Mouse (Mus musculus): ENCODE measurements around the gene Plcxd1. TPM values are rescaled to one million over a fixed set of nuclear protein-coding genes. Genes with fewer than 3 reads are reported as not detected.

Plcxd1 gene
- polyA plus RNA-seq, 1 experiment from 2014 or later, result 6.1 TPM

DNA sequence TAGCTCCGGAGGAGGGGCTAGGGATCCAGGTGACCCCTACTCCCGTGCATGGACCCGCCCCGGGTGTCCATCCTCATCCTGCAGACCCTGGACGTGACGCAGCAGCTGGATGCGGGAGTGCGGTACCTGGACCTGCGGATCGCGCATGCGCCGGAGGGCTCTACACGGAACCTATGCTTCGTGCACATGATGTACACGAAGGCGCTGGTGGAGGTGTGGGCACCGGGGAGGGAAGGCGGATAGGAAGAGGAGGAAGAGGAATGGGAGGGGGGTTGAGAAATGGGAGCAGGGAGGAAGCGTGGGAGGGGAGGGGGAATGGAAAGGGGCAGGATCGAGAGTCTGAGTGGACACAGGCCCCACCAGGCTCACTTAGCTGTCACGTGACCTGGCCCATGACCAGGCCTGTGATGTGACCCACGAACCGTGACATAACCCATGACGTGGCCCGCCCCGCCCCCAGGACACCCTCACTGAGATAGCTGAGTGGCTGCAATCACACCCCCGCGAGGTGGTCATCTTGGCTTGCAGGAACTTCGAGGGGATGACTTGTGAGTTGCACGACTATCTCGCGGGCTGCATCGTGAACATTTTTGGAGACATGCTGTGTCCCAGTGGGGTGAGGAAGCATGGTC lies 2.1 kb downstream of the Plcxd1 start:
- Histone ChIP-seq H3K4me3 (peak overlapping the region; percentile 41), H3K9me3 (no peaks in the 10 kb centered on the region), H3K4me2 (peak overlapping the region; percentile 82), H3K27ac (replicated peaks) (no peak overlapping the region), H3K36me3 (peaks cover 38% of the 10 kb centered on the region), H3K9ac (peak overlapping the region; percentile 32; the same call in 1 of the 2 replicates), H3K27me3 (no peaks in the 10 kb centered on the region), H3K4me1 (replicated peaks) (peaks cover 32% of the 10 kb centered on the region)
- WGBS, result 19% methylated on average over 34 of the region's 34 CpGs
- ATAC-seq (ENCODE audit: low FRiP score, low read depth), result peak; percentile 65

DNA sequence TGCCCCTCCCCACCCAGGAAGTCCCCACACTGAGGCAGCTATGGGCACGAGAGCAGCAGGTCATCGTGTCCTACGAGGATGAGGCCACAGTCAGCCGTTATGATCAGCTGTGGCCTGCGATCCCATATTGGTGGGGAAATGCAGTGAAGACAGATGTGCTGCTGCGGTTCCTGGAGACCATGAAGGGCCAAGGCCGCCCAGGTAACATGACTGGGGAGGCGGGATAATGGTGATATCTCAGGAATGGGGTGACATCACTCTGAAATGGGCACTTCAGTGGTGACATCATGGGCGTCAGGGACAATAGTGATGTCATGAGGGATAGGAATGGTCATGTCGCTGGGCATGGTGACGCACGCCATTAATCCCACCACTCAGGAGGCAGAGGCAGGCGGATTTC lies 2.7 kb downstream of the Plcxd1 start:
- Histone ChIP-seq H3K27ac (replicated peaks) (no peak overlapping the region), H3K4me2 (peak overlapping the region; percentile 82), H3K9ac (no peak overlapping the region), H3K4me1 (replicated peaks) (peaks cover 35% of the 10 kb centered on the region), H3K4me3 (no peak overlapping the region), H3K27me3 (no peaks in the 10 kb centered on the region), H3K36me3 (peaks cover 38% of the 10 kb centered on the region), H3K9me3 (no peaks in the 10 kb centered on the region)
- ATAC-seq (ENCODE audit: low FRiP score, low read depth), result no peak
- WGBS, result 92% methylated on average over 13 of the region's 13 CpGs

DNA sequence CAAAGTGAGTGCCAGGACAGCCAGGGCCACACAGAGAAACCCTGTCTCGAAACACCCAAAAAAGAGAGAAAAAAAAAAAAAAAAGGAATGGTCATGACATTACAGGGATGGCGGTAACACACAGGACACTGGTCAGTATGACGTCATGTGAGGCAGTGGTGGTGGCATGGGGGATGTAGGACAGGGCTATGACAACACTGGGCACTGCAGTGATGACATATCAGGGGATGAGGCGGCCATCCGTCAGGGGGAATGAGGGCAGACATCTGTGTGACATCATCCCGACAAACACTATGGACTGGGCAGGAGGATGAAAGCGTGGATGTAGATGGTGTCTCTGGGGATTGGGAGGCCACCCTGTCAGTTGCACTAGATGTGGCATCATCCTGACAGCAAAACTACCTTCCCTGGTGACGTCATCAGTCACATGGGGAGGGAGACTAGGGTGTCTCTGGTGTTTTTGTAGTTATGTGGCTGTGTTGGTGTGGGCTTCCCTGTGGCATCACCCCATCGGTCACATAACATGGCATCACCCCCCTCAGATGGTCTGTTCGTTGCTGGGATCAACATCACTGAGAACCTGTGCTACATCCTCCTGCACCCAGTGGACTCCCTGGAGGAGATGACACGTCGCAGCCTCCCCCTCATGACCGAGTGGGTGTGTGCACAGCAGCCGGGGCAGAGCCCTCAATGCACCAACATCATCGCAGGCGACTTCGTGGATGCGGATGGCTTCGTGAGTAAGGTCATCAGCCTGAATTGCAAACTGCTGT lies 3.3 kb downstream of the Plcxd1 start:
- no peak overlapping the region for H3K4me3 ChIP-seq
- H3K9me3 ChIP-seq, result no peaks in the 10 kb centered on the region
- WGBS, result 95% methylated on average over 19 of the region's 19 CpGs
- H3K27ac ChIP-seq (replicated peaks), result no peak overlapping the region
- H3K27me3 ChIP-seq, result no peaks in the 10 kb centered on the region
- ATAC-seq (ENCODE audit: low FRiP score, low read depth), result no peak
- H3K9ac ChIP-seq, result no peak overlapping the region
- H3K36me3 ChIP-seq, result peaks cover 38% of the 10 kb centered on the region
- no peak overlapping the region for H3K4me2 ChIP-seq
- H3K4me1 ChIP-seq (replicated peaks), result peaks cover 35% of the 10 kb centered on the region

DNA sequence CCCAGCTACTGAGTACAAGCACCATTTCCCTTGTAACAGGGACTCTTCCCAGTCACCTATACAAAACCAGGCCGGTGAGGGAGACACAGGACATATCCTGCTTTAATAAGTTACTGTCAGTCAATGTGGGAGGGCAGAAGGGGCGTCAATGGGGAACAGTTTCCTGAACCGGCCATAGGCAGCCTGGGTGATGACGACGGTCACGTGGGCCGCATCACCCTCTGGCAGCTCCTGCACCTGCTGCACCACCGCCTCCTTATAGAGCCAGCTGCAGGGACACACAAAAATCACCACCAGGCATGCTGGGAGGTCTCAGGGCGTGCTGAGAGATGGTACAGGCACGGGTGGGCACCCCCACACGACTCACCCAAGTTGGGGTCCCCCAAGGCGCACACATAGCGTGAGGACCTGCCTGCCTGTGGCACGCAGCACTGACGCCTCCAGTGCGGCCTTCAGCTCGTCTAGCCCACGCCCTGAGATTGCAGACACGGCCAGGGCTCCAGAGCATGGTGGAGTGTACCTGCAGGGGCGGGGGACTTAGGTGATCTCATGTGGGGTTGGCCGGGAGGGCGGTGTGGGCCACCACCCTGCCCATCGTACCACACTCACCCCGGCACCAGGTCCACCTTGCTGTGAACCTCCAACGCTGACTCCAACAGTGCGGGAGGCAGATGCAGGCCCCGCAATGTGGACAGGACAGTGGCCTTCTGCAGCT lies 4.3 kb downstream of the Plcxd1 start:
- H3K4me3 ChIP-seq, result no peak overlapping the region
- peaks cover 35% of the 10 kb centered on the region for H3K4me1 ChIP-seq (replicated peaks)
- no peak overlapping the region for H3K4me2 ChIP-seq
- peaks cover 38% of the 10 kb centered on the region for H3K36me3 ChIP-seq
- no peak overlapping the region for H3K27ac ChIP-seq (replicated peaks)
- WGBS, result 95% methylated on average over 27 of the region's 27 CpGs
- H3K9me3 ChIP-seq, result no peaks in the 10 kb centered on the region
- H3K9ac ChIP-seq, result no peak overlapping the region
- H3K27me3 ChIP-seq, result no peaks in the 10 kb centered on the region
- ATAC-seq (ENCODE audit: low FRiP score, low read depth), result no peak

DNA sequence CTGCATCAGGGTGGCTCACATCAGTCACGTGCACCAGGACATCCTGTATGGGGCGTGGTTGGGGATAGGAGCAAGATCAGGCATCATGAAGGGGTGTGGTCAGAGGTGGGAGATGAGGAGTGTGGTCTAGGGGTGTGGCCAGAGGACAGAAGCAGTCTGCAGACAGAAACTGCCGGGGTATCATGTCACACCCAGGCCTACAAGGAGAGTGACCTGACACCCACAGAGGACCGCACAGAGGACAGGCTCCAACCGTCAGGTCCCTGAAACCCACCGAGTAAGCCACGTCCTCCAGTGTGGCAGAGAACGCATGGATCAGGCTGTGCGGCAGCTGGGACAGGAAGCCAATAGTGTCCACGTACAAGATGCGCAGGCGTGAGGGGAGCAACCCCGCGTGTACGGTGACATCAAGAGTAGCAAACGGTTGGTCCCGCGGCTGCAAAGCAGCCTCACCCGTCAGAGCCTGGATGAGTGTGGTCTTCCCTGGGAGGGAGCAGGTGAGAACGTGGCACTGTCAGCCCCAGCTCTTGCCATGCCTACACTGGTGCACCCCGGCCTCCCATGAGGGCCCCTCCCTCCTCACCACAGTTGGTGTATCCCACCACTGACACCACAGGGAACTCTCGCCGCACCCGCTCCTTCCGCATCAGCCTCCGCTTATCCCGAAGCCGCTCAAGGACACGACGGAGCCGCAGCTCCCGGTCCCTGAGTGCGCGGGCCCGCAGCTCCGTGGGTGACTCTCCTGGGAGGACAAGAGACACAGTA lies 5.0 kb downstream of the Plcxd1 start:
- no peak overlapping the region for H3K4me2 ChIP-seq
- no peak overlapping the region for H3K4me3 ChIP-seq
- no peaks in the 10 kb centered on the region for H3K9me3 ChIP-seq
- H3K9ac ChIP-seq, result no peak overlapping the region
- 96% methylated on average over 36 of the region's 36 CpGs for WGBS
- peaks cover 34% of the 10 kb centered on the region for H3K4me1 ChIP-seq (replicated peaks)
- ATAC-seq (ENCODE audit: low FRiP score, low read depth), result no peak
- no peak overlapping the region for H3K27ac ChIP-seq (replicated peaks)
- peaks cover 38% of the 10 kb centered on the region for H3K36me3 ChIP-seq
- no peaks in the 10 kb centered on the region for H3K27me3 ChIP-seq

DNA sequence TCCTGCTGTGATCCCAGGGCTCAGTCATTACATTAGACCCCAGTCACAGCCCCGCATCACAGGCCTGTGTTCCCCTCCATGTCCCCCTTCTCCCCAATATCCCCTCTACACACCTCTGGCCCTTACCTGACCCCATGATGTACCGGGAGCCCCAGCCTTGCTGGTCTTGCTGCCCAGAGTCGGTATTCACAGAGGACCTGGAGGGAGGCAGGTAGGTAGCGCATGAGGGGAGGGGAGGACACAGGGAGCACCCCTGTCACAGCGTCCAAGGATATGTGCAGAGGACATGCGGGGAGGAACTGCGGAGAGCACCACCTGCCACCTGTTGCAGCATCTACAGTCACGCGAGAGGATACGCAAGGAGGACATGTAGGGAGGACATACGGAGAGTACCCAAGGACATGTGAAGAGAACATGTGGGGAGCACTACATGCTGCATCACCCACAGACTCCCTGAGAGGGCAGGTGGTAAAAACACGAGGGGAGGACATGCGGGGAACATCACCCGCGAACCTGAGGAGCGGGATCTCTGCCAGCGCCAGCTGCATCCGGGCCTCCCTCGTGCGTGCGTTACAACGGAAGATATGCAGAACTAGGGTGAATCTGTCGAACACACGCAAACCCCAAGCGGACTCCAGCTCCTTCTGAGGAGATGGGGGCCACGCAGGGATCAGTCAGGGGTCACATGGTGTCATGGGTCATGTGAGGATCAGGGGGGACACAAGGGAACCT lies 6.5 kb downstream of the Plcxd1 start:
- H3K4me2 ChIP-seq, result peak overlapping the region; percentile 89
- no peaks in the 10 kb centered on the region for H3K9me3 ChIP-seq
- peaks cover 38% of the 10 kb centered on the region for H3K36me3 ChIP-seq
- peaks cover 27% of the 10 kb centered on the region for H3K4me1 ChIP-seq (replicated peaks)
- WGBS, result 94% methylated on average over 26 of the region's 26 CpGs
- ATAC-seq (ENCODE audit: low FRiP score, low read depth), result no peak
- no peak overlapping the region for H3K27ac ChIP-seq (replicated peaks)
- peak overlapping the region; percentile 89 for H3K4me3 ChIP-seq
- peak overlapping the region; percentile 91; the same call in 1 of the 2 replicates for H3K9ac ChIP-seq
- H3K27me3 ChIP-seq, result no peaks in the 10 kb centered on the region

DNA sequence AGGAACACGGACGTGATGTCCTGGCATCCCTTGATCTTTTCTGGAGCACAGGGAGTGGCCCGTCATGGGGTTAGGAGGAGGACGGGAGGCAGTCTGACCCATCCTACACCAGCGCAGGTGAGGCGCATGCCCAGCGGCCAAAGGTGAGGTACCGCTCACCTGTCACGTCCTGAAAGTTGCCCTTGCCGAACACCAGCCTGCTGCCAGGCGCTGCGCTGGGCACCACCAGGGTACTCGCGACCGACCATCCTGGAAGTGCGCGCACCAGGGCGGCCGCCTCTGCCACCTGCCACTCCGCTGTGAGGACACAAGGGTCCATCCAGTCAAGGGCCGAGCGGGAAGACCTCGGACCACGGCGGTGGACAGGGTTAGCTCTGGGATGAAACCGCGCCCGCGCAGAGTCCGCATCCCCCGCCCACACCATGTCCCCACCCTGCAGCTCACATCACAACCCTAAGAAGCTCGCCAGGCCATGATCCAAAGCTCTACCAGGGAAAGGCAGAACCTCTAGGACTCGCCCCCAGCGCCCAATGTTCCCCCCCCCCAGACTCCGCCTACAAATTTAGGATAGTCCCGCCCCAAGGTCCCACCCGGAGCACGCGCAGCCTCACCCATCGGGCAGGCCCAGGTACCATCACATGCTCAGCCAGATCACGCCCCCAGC lies 7.3 kb downstream of the Plcxd1 start:
- peaks cover 38% of the 10 kb centered on the region for H3K36me3 ChIP-seq
- H3K4me1 ChIP-seq (replicated peaks), result peaks cover 20% of the 10 kb centered on the region
- ATAC-seq (ENCODE audit: low FRiP score, low read depth), result peak; percentile 3; the same call in 1 of the 2 replicates
- peak overlapping the region; percentile 89 for H3K4me3 ChIP-seq
- no peaks in the 10 kb centered on the region for H3K27me3 ChIP-seq
- H3K4me2 ChIP-seq, result peak overlapping the region; percentile 89
- WGBS, result 13% methylated on average over 41 of the region's 41 CpGs
- no peaks in the 10 kb centered on the region for H3K9me3 ChIP-seq
- peak overlapping the region; percentile 91 for H3K9ac ChIP-seq
- H3K27ac ChIP-seq (replicated peaks), result peak overlapping the region; percentile 99

DNA sequence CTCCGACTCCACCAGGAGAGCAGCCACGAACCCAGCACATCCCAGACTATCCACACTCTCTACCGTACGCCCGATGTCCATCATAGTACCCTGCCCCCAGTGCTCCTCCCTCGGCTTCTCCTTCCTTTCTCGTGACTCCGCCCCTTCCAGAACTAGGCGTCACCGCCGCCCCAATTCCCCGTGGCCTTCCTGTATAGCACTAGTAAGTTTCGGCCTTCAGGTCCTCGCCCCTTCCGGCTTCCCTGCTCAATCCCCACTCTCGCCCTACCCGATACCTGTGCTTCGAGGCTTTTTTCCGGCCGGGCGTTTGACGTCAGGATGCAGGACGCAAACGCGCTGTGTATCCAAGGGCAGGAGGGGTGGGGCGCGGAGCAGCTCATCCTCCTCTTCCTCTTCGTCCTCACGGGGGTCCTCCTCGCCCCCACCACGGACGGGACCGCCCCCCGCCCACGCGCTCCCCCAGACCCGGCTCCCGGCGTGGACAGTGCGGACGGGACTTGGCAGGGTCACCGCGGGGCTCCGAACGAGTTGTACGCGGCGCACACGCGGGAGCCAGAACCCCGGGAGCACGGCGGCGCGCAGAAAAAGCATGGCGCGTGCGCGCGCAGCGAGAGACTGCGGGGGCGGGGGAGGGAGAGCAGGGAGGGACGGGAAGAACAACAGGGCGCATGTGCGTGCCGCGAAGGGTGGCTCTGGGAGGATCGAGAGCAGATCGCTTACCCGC lies 8.0 kb downstream of the Plcxd1 start, which contains the start of gene Gtpbp6:
Gene Gtpbp6 (minus strand): TSS at position 617 of the 724 bp plus-strand sequence.
- Histone ChIP-seq H3K27ac (replicated peaks) (peak within 1 kb of the TSS; percentile 99), H3K4me3 (peak within 1 kb of the TSS; percentile 89), H3K4me1 (replicated peaks) (peaks cover 18% of the 10 kb centered on the region), H3K9ac (peak within 1 kb of the TSS; percentile 91), H3K27me3 (no peaks in the 10 kb centered on the region), H3K36me3 (peaks cover 39% of the 10 kb centered on the region), H3K9me3 (no peaks in the 10 kb centered on the region), H3K4me2 (peak within 1 kb of the TSS; percentile 89)
- peak; percentile 79 for ATAC-seq (ENCODE audit: low FRiP score, low read depth)
- under 1% methylated on average over 71 of the region's 71 CpGs for whole genome bisulfite sequencing

DNA sequence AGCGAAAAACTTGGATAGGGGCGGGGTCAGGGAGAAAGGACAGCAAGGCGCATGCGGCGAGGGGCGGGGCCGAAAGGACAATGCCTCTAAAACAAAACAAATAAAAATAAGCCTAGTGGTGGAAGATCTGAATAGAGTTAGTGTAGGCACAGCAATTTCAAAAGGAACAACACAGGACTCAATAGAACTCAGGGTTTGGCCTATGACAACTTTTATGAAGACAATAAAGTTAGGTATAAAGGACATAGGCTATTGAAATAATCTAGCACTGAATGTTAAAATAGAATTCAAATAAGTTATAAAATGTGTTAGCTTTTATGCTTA lies 8.5 kb downstream of the Plcxd1 start:
- H3K36me3 ChIP-seq, result peaks cover 39% of the 10 kb centered on the region
- no peak overlapping the region for H3K9ac ChIP-seq
- no peaks in the 10 kb centered on the region for H3K27me3 ChIP-seq
- peak overlapping the region; percentile 89 for H3K4me2 ChIP-seq
- 2% methylated on average over 7 of the region's 7 CpGs for WGBS
- H3K9me3 ChIP-seq, result no peaks in the 10 kb centered on the region
- H3K27ac ChIP-seq (replicated peaks), result peak overlapping the region; percentile 99
- ATAC-seq (ENCODE audit: low FRiP score, low read depth), result no peak
- peak overlapping the region; percentile 89 for H3K4me3 ChIP-seq
- H3K4me1 ChIP-seq (replicated peaks), result peaks cover 18% of the 10 kb centered on the region

DNA sequence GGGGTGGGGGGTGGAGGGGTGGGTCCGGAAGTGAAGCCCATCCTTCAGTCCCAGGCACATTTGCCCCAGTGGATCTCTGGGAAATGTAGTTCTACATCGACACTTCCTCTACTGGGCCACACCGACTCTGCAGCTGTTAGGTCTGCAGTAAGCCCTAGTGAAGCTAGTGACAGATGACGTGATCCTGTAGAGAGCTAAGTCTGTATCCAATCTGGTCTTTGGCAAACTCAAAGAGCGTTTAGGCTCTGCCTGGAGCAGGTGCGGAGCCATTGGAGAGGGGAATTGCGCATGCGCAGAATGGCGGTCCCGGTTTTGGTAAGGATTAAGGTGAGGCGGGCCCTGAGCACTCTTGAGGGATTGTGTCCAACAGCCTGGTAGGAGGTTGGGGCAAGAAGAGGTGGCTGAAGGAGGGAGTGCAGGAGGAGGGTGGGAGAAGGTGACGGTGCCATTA lies 10.2 kb downstream of the Plcxd1 start, which contains the start of gene Zfp605:
Gene Zfp605 (plus strand): TSS at position 102 of the 451 bp plus-strand sequence.
- peak; percentile 77 for ATAC-seq (ENCODE audit: low FRiP score, low read depth)
- H3K9ac ChIP-seq, result peak within 1 kb of the TSS; percentile 60
- H3K9me3 ChIP-seq, result no peaks in the 10 kb centered on the region
- WGBS, result under 1% methylated on average over 12 of the region's 12 CpGs
- H3K36me3 ChIP-seq, result peaks cover 35% of the 10 kb centered on the region
- H3K4me3 ChIP-seq, result peak within 1 kb of the TSS; percentile 59
- H3K27me3 ChIP-seq, result no peaks in the 10 kb centered on the region
- H3K27ac ChIP-seq (replicated peaks), result peak within 1 kb of the TSS; percentile 94
- peaks cover 18% of the 10 kb centered on the region for H3K4me1 ChIP-seq (replicated peaks)
- H3K4me2 ChIP-seq, result peak within 1 kb of the TSS; percentile 76

All from hindbrain, embryonic 15.5 days (tissue).